Mouse (Mus musculus) heart, postnatal 0 days (tissue): Measurements from ENCODE around the gene Mcm7.
"Not testable (repeated sequence)": the region's sequence is repeated elsewhere in the genome, so short reads cannot be mapped to it uniquely, and the experiment has no call there.

Experiments used
- CTCF ChIP-seq: IDR thresholded peaks from 2 replicates; pipeline ENCODE4 v1.5.1; 2016; ENCODE audit warnings: antibody characterized with exemption, control low read depth, low read depth
- EP300 ChIP-seq: IDR thresholded peaks from 2 replicates; pipeline ENCODE4 v1.6.1; 2016; ENCODE audit warnings: antibody characterized with exemption, low read depth

DNA sequence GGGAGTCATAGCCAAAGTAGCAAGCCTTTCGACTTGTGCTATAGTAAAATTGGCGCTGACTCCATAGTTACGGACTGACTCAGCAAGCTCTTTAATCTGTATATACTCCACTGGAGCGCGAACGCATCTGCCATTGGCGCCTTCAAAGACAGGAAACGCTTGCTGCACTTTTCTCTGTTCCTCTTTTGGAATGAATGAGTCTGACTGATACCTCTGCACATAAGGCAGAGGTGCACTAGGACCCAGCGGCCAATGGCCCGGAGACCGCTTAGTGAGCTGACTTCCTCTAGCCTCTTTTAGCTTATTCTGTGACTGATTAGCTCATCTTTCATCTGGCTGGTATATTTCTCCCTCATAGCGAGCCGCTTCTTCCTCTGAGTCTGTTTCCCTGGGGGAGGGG is 44.4 kb upstream of the Mcm7 start:
- not testable (repeated sequence) for TF ChIP-seq CTCF, EP300
